Mouse (Mus musculus): ENCODE data around the gene Clk1.

Clk1 gene

GRCm38 (mm10) chr1:58423371-58424248 is at the start of gene Clk1:
Gene Clk1, minus strand, starts transcription at chr1:58424066.
- peak; percentile 98 for DNase-seq

DNA sequence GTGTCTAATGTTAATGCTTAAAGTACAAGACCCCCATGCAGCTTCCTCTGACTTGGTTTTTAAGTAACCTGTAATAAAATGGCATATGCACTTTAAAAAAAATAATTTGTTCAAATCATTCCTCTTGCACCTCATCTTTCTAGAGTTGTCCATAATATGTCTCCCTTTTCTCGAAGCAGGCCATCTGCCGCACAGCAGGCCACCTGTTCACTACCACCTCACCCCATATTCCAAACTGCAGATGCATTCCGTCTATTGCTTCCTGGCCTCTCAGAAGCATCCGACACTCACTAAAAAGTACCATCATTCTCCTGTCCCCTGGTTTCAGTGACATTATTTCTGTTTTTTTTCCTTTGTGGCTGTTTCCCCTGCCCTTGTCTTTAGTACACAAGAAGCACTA is 41.7 kb upstream of the Clk1 start:
- DNase-seq, result no peak

DNA sequence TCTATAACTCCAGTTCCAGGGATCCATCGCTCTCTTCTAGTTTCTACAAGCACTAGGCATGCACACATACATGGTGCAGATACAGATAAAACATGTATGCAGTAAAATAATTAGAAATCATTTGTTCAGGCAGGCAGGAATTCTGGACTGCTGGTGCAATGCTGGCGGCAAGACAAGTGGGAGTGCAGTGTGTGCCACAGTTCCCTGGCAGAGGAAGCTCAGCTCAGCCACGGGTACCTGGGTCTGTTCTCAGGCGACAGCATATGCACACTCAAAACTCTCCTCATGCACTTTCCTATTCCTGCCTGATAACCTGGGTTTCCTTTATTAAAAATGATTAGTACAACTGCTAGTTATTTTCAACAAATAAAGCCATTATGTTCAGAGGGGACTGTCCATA is 41.2 kb upstream of the Clk1 start:
- DNase-seq, result no peak

- no peak for DNase-seq
Measured at GRCm38 (mm10) chr1:58463935-58464334, 40.1 kb upstream of the Clk1 start.

GRCm38 (mm10) chr1:58460566-58460965 is 36.7 kb upstream of the Clk1 start:
- DNase-seq, result no peak

DNA sequence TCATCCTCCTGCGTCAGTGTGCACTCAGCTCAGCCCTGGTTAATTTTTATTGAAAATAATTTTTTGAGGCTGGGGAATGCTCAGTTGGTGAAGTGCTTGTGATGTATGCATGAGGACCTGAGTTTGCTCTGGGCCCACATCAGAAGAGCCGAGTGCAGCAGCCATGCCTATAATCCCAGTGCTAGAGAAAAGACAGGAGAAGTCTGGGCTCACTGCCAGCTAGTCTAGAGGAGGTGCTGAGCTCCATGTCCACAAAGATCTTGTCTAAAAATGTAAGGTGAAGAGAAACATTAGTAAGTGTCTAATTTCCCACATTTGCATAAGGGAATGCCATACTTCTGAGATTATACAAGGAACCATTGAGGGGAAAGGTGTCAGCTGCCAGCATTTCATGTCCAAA is 35.0 kb upstream of the Clk1 start:
- DNase-seq, result no peak

DNA sequence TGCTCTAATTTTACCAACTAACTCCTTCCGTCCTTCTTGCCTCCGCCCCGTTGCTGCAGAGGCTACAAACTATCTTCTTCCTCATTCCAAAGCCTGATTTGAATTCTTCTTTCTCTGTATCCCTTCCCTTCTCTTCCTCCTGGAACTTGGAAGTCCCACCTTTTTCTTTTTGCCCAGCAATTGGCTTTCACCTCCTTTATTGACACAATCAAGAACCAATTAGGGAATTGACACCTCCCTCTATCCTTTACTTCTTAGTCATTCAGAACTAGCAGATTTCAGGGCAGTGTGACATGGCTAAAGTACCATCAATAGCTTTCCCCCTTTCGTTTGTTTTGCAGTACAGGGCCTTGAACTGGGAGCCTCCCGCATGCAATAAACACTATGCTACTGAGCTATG is 34.3 kb upstream of the Clk1 start:
- no peak for DNase-seq

GRCm38 (mm10) chr1:58454316-58454715 is 30.4 kb upstream of the Clk1 start:
- no peak for DNase-seq

GRCm38 (mm10) chr1:58448396-58448795 is 24.5 kb upstream of the Clk1 start:
- no peak for DNase-seq

DNA sequence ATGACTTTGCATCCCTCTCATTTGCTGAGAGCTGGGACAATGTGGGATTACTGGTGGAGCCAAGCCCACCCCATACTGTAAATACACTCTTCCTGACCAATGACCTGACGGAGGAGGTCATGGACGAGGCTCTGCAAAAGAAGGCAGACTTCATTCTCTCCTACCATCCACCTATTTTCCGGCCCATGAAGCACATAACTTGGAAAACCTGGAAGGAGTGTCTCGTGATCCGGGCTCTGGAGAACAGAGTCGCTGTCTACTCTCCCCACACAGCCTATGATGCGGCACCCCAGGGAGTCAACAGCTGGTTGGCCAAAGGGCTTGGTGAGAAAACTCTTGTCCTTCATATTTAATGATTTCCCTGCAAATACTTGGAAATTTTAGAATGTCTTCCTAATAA is 23.9 kb upstream of the Clk1 start:
- no peak for DNase-seq

- DNase-seq, result no peak
Measured at GRCm38 (mm10) chr1:58445861-58446260, 22.0 kb upstream of the Clk1 start.

- peak; percentile 91 for DNase-seq
Measured at GRCm38 (mm10) chr1:58445143-58445722, 21.4 kb upstream of the Clk1 start, which contains the start of the genes Nif3l1 and Ppil3. Gene Nif3l1, plus strand, starts transcription at chr1:58445151. Gene Ppil3, minus strand, starts transcription at chr1:58445486.

DNA sequence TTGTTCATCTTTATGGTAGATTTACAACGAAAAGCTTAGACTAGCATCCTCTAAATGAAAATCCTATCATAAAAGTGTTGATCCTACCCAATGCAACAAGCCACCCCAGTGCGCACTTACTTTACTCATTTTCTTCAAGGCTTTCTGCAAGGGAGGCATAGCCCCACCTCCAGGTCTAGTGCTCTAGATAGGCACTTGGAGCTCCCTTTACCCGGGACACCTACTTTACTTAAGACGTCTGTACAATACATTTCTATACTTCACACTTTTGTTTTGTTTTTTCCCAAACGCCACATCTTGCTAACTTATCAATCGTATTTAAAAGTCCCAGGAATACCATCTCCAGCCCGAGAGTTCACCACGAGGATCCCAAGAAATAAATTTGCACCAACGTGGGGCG is 20.8 kb upstream of the Clk1 start:
- DNase-seq, result no peak

DNA sequence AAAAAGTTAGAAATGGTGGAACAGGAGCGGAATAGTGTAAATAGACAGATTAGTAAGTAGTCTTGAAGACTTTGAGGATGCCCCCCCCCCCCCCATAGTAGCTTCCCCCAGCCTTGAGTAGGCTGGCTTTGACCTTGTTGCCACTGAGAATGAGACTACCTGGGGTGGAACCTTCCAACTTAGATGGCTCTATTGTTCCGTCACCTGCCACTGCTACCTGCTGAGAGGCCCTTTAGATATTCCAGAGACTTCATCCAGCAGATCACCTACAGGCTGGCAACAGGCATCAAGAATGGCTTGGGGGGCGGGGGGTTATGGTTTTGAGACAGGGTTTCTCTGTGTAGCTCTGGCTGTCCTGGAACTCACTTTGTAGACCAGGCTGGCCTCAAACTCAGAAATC is 685 bp upstream of the Clk1 start:
- no peak for DNase-seq

- peak; percentile 90 for DNase-seq
Measured at GRCm38 (mm10) chr1:58422879-58423278, 987 bp downstream of the Clk1 start.

- no peak for DNase-seq
Measured at GRCm38 (mm10) chr1:58420961-58421360, 2.9 kb downstream of the Clk1 start.

- no peak for DNase-seq
Measured at GRCm38 (mm10) chr1:58420032-58420431, 3.8 kb downstream of the Clk1 start.

DNA sequence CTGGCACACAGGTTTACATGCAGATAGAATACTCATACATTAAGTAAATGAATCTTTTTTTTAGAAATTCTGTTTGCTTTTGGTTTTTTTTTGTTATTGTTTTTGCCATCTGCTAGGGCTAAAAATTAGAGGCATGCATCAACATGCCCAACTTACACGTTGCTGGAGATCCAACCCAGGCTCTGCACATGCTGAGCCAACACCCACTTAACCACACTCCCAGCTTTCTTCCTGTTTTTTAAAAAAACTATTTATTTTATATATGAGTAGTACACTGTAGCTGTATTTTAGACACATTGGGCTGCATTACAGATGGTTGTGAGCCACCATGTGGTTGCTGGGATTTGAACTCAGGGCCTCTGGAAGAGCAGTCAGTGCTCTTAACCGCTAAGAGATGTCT is 7.8 kb downstream of the Clk1 start:
- DNase-seq, result no peak

DNA sequence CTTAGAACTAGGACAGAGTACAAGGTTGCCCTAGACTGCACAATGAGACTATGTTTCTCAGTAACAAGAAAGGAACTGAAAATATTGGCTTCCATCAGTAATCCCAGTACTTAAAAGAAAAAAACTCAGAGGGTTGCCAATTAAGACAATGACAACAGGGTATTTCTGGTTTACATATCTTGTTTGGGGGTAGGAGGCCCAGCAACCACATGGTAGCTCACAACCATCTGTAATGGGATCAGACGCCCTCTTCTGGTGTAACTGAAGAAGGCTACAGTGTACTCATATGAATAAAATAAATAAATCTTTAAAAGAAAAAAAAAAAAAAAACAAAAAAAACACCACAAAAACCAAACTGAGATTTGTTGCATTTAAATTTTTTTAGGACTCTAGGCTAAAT is 8.4 kb downstream of the Clk1 start:
- no peak for DNase-seq

- no peak for DNase-seq
Measured at GRCm38 (mm10) chr1:58410776-58411175, 13.1 kb downstream of the Clk1 start.

DNA sequence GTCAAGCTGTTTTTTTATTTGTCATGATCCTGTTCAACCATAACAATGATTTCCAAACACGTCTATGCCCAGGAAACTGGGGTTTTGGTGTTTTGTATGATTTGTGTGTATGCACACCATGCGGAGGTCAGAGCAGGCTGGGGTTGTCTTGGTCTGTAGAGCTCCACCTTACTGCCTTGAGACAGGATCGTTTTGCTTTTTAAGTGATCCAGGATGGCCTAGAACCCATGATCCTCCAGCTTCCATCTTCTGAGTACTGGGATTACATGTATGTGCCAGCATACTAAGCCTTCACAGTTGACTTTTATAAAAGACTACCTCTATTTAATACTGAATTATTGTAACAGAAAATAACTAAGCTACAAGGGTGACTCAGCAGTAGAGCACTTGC is 13.7 kb downstream of the Clk1 start:
- no peak for DNase-seq

- DNase-seq, result no peak
Measured at GRCm38 (mm10) chr1:58409553-58410197, 14.2 kb downstream of the Clk1 start.

DNA sequence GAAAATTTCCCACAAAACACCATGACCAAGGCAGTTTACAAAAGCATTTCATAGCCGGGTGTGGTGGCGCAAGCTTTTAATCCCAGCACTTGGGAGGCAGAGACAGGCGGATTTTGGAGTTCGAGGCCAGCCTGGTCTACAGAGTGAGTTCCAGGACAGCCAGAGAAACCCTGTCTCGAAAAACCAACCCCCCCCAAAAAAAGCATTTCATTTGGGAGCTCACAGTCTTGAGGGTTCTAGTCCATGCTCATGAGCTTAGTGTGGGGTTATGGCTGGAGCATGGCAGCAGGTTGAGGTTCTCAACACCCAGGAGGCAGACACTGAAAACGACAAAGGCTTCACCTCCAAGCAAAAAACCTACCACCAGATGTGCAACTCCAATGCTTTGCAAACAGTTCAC is 15.7 kb downstream of the Clk1 start:
- no peak for DNase-seq

DNA sequence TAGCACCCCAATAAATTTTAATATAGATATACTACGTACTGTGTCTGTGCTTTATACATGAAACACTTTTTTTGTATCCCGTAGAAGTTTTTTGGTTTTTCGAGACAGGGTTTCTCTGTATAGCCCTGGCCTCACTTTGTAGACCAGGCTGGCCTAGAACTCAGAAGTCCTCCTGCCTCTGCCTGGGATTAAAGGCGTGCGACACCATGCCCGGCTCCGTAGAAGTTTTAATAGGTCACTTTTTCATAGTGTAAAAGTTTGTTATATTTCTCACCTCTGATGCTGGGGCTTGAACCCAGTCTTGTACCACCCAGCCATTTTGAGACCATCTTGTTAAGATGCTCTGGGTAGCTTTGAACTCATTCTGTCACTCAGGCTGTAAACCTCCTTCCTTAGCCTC is 16.5 kb downstream of the Clk1 start:
- DNase-seq, result no peak

Measured in lung, postnatal 36 days (tissue).